Mouse (Mus musculus) embryonic facial prominence, embryonic 15.5 days (tissue): ENCODE measurements around the gene Slc6a6. TPM values are rescaled to one million over a fixed set of nuclear protein-coding genes. Genes with fewer than 3 reads are reported as not detected.

Source experiments
- ATAC-seq: fragments of 200-750 bp; cut with Nextera tagmentation; 2 replicates; pipeline ENCODE4 v1.8.0; 2017; ENCODE audit warnings: low read depth, moderate TSS enrichment; ENCODE audit not compliant: insufficient number of reproducible peaks, low FRiP score, low TSS enrichment
- H3K27ac ChIP-seq: fragments of 300-500 bp; sonication (generic); replicated peaks from 2 replicates; pipeline ENCODE4 v1.5.1; 2015; ENCODE audit warnings: mild to moderate bottlenecking, inconsistent platforms
- H3K27me3 ChIP-seq: fragments of 300-500 bp; sonication (generic); 2 replicates; pipeline ENCODE4 v1.6.1; 2015; ENCODE audit warnings: inconsistent platforms
- H3K36me3 ChIP-seq: fragments of 300-500 bp; sonication (generic); 2 replicates; pipeline ENCODE4 v1.6.1; 2015; ENCODE audit warnings: mild to moderate bottlenecking, inconsistent platforms
- H3K4me1 ChIP-seq: fragments of 300-500 bp; sonication (generic); 2 replicates; pipeline ENCODE4 v1.6.1; 2015; ENCODE audit warnings: inconsistent platforms
- H3K4me2 ChIP-seq: fragments of 300-500 bp; sonication (generic); replicated peaks from 2 replicates; pipeline ENCODE4 v1.6.1; 2015; ENCODE audit warnings: mild to moderate bottlenecking, inconsistent platforms
- H3K4me3 ChIP-seq: fragments of 300-500 bp; sonication (generic); replicated peaks from 2 replicates; pipeline ENCODE4 v1.5.1; 2015; ENCODE audit warnings: mild to moderate bottlenecking, inconsistent platforms
- H3K9ac ChIP-seq: fragments of 300-500 bp; sonication (generic); 2 replicates; pipeline ENCODE4 v1.6.1; 2015; ENCODE audit warnings: inconsistent platforms
- H3K9me3 ChIP-seq: fragments of 300-500 bp; sonication (generic); replicated peaks from 2 replicates; pipeline ENCODE4 v1.6.1; 2016; ENCODE audit warnings: inconsistent platforms
- WGBS: fragments of 180-500 bp; shearing (Covaris S2); methylation state at CpG from one replicate; pipeline ENCODE4 v1.1.7; 2015; 5-methylcytosine and 5-hydroxymethylcytosine counted together
- polyA plus RNA-seq: library from polyadenylated mRNA; unstranded; fragments of >200 nt; fragmentation: Nextera tagmentation; extraction: Ambion mirVana; gene quantifications from 2 replicates; pipeline ENCODE4 v1.2.1, GENCODE M21; 2015

The Slc6a6 gene
- polyA plus RNA-seq, 1 experiment from 2014 or later, result 77.5 TPM

GRCm38 (mm10) chr6:91713370-91713896, 29.6 kb downstream of the Slc6a6 start:
- Histone ChIP-seq H3K4me2 (no peak overlapping the region; the same call in 1 of the 2 replicates), H3K9ac (no peak overlapping the region)
- 0 out of 2 replicates have a peak, but pooled peaks have one; percentile 24 for ATAC-seq

GRCm38 (mm10) chr6:91715023-91715422, 31.2 kb downstream of the Slc6a6 start:
- H3K4me3 ChIP-seq, result no peak overlapping the region
- no peaks in the 10 kb centered on the region for H3K9me3 ChIP-seq
- WGBS, result 83% methylated on average over 8 of the region's 8 CpGs
- no peak overlapping the region for H3K4me2 ChIP-seq
- peaks cover 14% of the 10 kb centered on the region; the same call in 1 of the 2 replicates for H3K36me3 ChIP-seq
- H3K27ac ChIP-seq, result no peak overlapping the region
- H3K4me1 ChIP-seq, result peaks cover 48% of the 10 kb centered on the region
- H3K27me3 ChIP-seq, result no peaks in the 10 kb centered on the region
- no peak for ATAC-seq
- H3K9ac ChIP-seq, result no peak overlapping the region

More at GRCm38 (mm10) chr6:91713370-91713896, 29.6 kb downstream of the Slc6a6 start:
- Histone ChIP-seq H3K4me1 (peaks cover 32% of the 10 kb centered on the region), H3K36me3 (peaks cover 20% of the 10 kb centered on the region; the same call in 1 of the 2 replicates), H3K27me3 (no peaks in the 10 kb centered on the region), H3K4me3 (no peak overlapping the region), H3K27ac (peak overlapping the region; percentile 35), H3K9me3 (no peaks in the 10 kb centered on the region)
- WGBS, result 9% methylated on average over 5 of the region's 5 CpGs

GRCm38 (mm10) chr6:91715988-91716810, 32.3 kb downstream of the Slc6a6 start:
- H3K4me1 ChIP-seq, result peaks cover 55% of the 10 kb centered on the region
- 63% methylated on average over 6 of the region's 6 CpGs for WGBS
- H3K36me3 ChIP-seq, result peaks cover 13% of the 10 kb centered on the region; the same call in 1 of the 2 replicates
- H3K9ac ChIP-seq, result no peak overlapping the region
- no peaks in the 10 kb centered on the region for H3K27me3 ChIP-seq
- no peak overlapping the region for H3K4me2 ChIP-seq
- no peaks in the 10 kb centered on the region for H3K9me3 ChIP-seq
- no peak overlapping the region for H3K27ac ChIP-seq
- no peak overlapping the region for H3K4me3 ChIP-seq
- no peak for ATAC-seq

GRCm38 (mm10) chr6:91718067-91718466, 34.2 kb downstream of the Slc6a6 start:
- Histone ChIP-seq H3K27ac (no peak overlapping the region), H3K4me2 (no peak overlapping the region), H3K4me3 (no peak overlapping the region), H3K9ac (no peak overlapping the region), H3K27me3 (no peaks in the 10 kb centered on the region), H3K4me1 (peaks cover 39% of the 10 kb centered on the region), H3K36me3 (peaks cover 17% of the 10 kb centered on the region), H3K9me3 (no peaks in the 10 kb centered on the region)
- no peak for ATAC-seq
- WGBS, result 78% methylated on average over 2 of the region's 2 CpGs

- H3K4me1 ChIP-seq, result peaks cover 33% of the 10 kb centered on the region
- H3K27me3 ChIP-seq, result no peaks in the 10 kb centered on the region
- ATAC-seq, result no peak
- H3K9ac ChIP-seq, result no peak overlapping the region
- H3K4me3 ChIP-seq, result no peak overlapping the region
- H3K27ac ChIP-seq, result 0 out of 2 replicates have a peak overlapping the region, but pooled peaks have one; percentile 35
- 53% methylated on average over 3 of the region's 3 CpGs for WGBS
- peaks cover 23% of the 10 kb centered on the region for H3K36me3 ChIP-seq
- no peaks in the 10 kb centered on the region for H3K9me3 ChIP-seq
- no peak overlapping the region for H3K4me2 ChIP-seq
Measured at GRCm38 (mm10) chr6:91718603-91719002, 34.8 kb downstream of the Slc6a6 start.

- Histone ChIP-seq H3K9me3 (no peaks in the 10 kb centered on the region), H3K4me2 (no peak overlapping the region), H3K9ac (no peak overlapping the region), H3K4me1 (peaks cover 29% of the 10 kb centered on the region), H3K27me3 (no peaks in the 10 kb centered on the region), H3K27ac (peak overlapping the region; percentile 35; the same call in 1 of the 2 replicates), H3K4me3 (no peak overlapping the region), H3K36me3 (peaks cover 29% of the 10 kb centered on the region)
- ATAC-seq, result peak; percentile 52; the same call in 1 of the 2 replicates
- WGBS, result 52% methylated on average over 6 of the region's 6 CpGs
Measured at GRCm38 (mm10) chr6:91719042-91719747, 35.3 kb downstream of the Slc6a6 start.

- H3K9me3 ChIP-seq, result no peaks in the 10 kb centered on the region
- WGBS, result 13% methylated on average over 9 of the region's 9 CpGs
- H3K27me3 ChIP-seq, result no peaks in the 10 kb centered on the region
- ATAC-seq, result peak; percentile 59
- H3K36me3 ChIP-seq, result peaks cover 33% of the 10 kb centered on the region
- 0 out of 2 replicates have a peak overlapping the region, but pooled peaks have one; percentile 0 for H3K27ac ChIP-seq
- no peak overlapping the region for H3K4me3 ChIP-seq
- no peak overlapping the region for H3K9ac ChIP-seq
- peaks cover 29% of the 10 kb centered on the region for H3K4me1 ChIP-seq
- no peak overlapping the region for H3K4me2 ChIP-seq
Measured at GRCm38 (mm10) chr6:91719865-91720533, 36.1 kb downstream of the Slc6a6 start.

GRCm38 (mm10) chr6:91720588-91721214, 36.8 kb downstream of the Slc6a6 start:
- H3K4me2 ChIP-seq, result no peak overlapping the region

GRCm38 (mm10) chr6:91721215-91721701, 37.4 kb downstream of the Slc6a6 start:
- H3K4me3 ChIP-seq, result no peak overlapping the region
- no peaks in the 10 kb centered on the region for H3K9me3 ChIP-seq
- no peak overlapping the region for H3K4me2 ChIP-seq
- no peak overlapping the region for H3K9ac ChIP-seq
- no peaks in the 10 kb centered on the region for H3K27me3 ChIP-seq
- no peak overlapping the region for H3K27ac ChIP-seq
- H3K36me3 ChIP-seq, result peaks cover 39% of the 10 kb centered on the region
- WGBS, result 62% methylated on average over 11 of the region's 12 CpGs
- ATAC-seq, result no peak
- peaks cover 29% of the 10 kb centered on the region for H3K4me1 ChIP-seq

More at GRCm38 (mm10) chr6:91720588-91721214, 36.8 kb downstream of the Slc6a6 start:
- 0 out of 2 replicates have a peak, but pooled peaks have one; percentile 9 for ATAC-seq
- Histone ChIP-seq H3K9ac (no peak overlapping the region), H3K27me3 (no peaks in the 10 kb centered on the region), H3K4me3 (no peak overlapping the region), H3K27ac (no peak overlapping the region), H3K4me1 (peaks cover 29% of the 10 kb centered on the region), H3K9me3 (no peaks in the 10 kb centered on the region), H3K36me3 (peaks cover 35% of the 10 kb centered on the region)
- 73% methylated on average over 4 of the region's 4 CpGs for WGBS

- peaks cover 52% of the 10 kb centered on the region for H3K36me3 ChIP-seq
- H3K27me3 ChIP-seq, result no peaks in the 10 kb centered on the region
- H3K27ac ChIP-seq, result no peak overlapping the region
- no peak overlapping the region for H3K9ac ChIP-seq
- H3K9me3 ChIP-seq, result no peaks in the 10 kb centered on the region
- no peak overlapping the region for H3K4me2 ChIP-seq
- WGBS, result 67% methylated on average over 1 of the region's 1 CpGs
- no peak for ATAC-seq
- H3K4me1 ChIP-seq, result peaks cover 24% of the 10 kb centered on the region
- H3K4me3 ChIP-seq, result no peak overlapping the region
Measured at GRCm38 (mm10) chr6:91727361-91727760, 43.5 kb downstream of the Slc6a6 start.
